ENCODE assay signal across 22 mouse cellular contexts in genomic region chr17:27781059-27781687, GRCm38 (mm10). TPM values are rescaled to one million over a fixed set of nuclear protein-coding genes. Genes with fewer than 3 reads are reported as not detected.
DNase-seq lines count a peak whose midpoint lies in the region; ATAC-seq lines count a peak whose summit lies in the region.
"Had no signal": no experiment of that assay in that cellular context is flagged by ENCODE, and none has a peak within 500 bp of the region (broad histone marks: within the 10 kb centered on the region; RNA-seq: fewer than 3 reads in every experiment).

No protein-coding gene starts in this region.

- no peaks in the 10 kb centered on the region for H3K27me3 ChIP-seq in liver, embryonic 12.5 days (replicated peaks)
- H3K27me3 ChIP-seq in liver, embryonic 15.5 days: no peaks in the 10 kb centered on the region
- no peaks in the 10 kb centered on the region for H3K27me3 ChIP-seq in forebrain, embryonic 16.5 days (replicated peaks; ENCODE audit: control insufficient read depth, insufficient read depth, low read length)
- H3K27me3 ChIP-seq: limb, embryonic 12.5 days; midbrain, embryonic 15.5 days had no signal

- peaks cover 58% of the 10 kb centered on the region for H3K4me1 ChIP-seq in liver, embryonic 12.5 days
- H3K4me1 ChIP-seq in liver, embryonic 15.5 days (replicated peaks): peaks cover 53% of the 10 kb centered on the region
- no peaks in the 10 kb centered on the region for H3K4me1 ChIP-seq in forebrain, embryonic 16.5 days (replicated peaks; ENCODE audit: control insufficient read depth, insufficient read depth, low read length)
- H3K4me1 ChIP-seq: limb, embryonic 12.5 days; midbrain, embryonic 15.5 days had no signal

- WGBS in liver, embryonic 12.5 days (ENCODE audit: insufficient replicate concordance): 63% methylated on average over 5 of the region's 5 CpGs
- 58% methylated on average over 5 of the region's 5 CpGs for WGBS in liver, embryonic 15.5 days (ENCODE audit: insufficient replicate concordance)
- WGBS in forebrain, embryonic 16.5 days: 82% methylated on average over 5 of the region's 5 CpGs

- no peaks in the 10 kb centered on the region for H3K9me3 ChIP-seq in liver, embryonic 12.5 days (replicated peaks)
- no peaks in the 10 kb centered on the region for H3K9me3 ChIP-seq in liver, embryonic 15.5 days (replicated peaks)
- no peaks in the 10 kb centered on the region for H3K9me3 ChIP-seq in forebrain, embryonic 16.5 days (ENCODE audit: control insufficient read depth, low read length)
- H3K9me3 ChIP-seq: forebrain, embryonic 10.5 days; heart, embryonic 10.5 days; limb, embryonic 12.5 days; midbrain, embryonic 15.5 days had no signal

- H3K4me2 ChIP-seq in liver, embryonic 12.5 days: no peak overlapping the region
- H3K4me2 ChIP-seq in liver, embryonic 15.5 days: no peak overlapping the region
- H3K4me2 ChIP-seq in forebrain, embryonic 16.5 days (ENCODE audit: low read length): no peak overlapping the region
- H3K4me2 ChIP-seq: hindbrain, embryonic 14.5 days; limb, embryonic 12.5 days; midbrain, embryonic 15.5 days had no signal

- ATAC-seq in liver, embryonic 12.5 days: no peak
- ATAC-seq in liver, embryonic 15.5 days (ENCODE audit: insufficient read depth): no peak
- no peak for ATAC-seq in forebrain, embryonic 16.5 days
- ATAC-seq: midbrain, embryonic 15.5 days had no signal

- H3K27ac ChIP-seq in liver, embryonic 12.5 days: peak overlapping the region; percentile 91
- peak overlapping the region; percentile 38; the same call in 1 of the 2 replicates for H3K27ac ChIP-seq in liver, embryonic 15.5 days (replicated peaks)
- no peak overlapping the region for H3K27ac ChIP-seq in forebrain, embryonic 16.5 days (ENCODE audit: low read length)
- H3K27ac ChIP-seq: forebrain, embryonic 10.5 days; heart, embryonic 10.5 days; hindbrain, embryonic 14.5 days; limb, embryonic 12.5 days; midbrain, embryonic 15.5 days had no signal

- peak; percentile 27 for DNase-seq in adrenal gland, postnatal 25 days
- no peak for DNase-seq in adrenal gland, postnatal 4 days (ENCODE audit: low spot score in 2 of 2)
- DNase-seq in liver: no peak
- no peak for DNase-seq in c-Kit-positive CD71-positive TER-119-positive erythroid progenitor cells, embryonic 14.5 days (ENCODE audit: low spot score)
- no peak for DNase-seq in right cerebral cortex, postnatal 25 days
- DNase-seq: adrenal gland, postnatal 10 days; cerebellum, adult 9-10 months; gastrocnemius, postnatal 36 days; kidney, adult 11 months; kidney, postnatal 14 days; retina, postnatal 1 day had no signal

- H3K9ac ChIP-seq in liver, embryonic 12.5 days: no peak overlapping the region
- H3K9ac ChIP-seq in liver, embryonic 15.5 days: no peak overlapping the region
- H3K9ac ChIP-seq in forebrain, embryonic 16.5 days (replicated peaks; ENCODE audit: low read depth, low read length): no peak overlapping the region
- H3K9ac ChIP-seq: hindbrain, embryonic 14.5 days; limb, embryonic 12.5 days; midbrain, embryonic 15.5 days had no signal

- peaks cover 55% of the 10 kb centered on the region for H3K36me3 ChIP-seq in liver, embryonic 12.5 days
- peaks cover 41% of the 10 kb centered on the region for H3K36me3 ChIP-seq in liver, embryonic 15.5 days (replicated peaks)
- H3K36me3 ChIP-seq in forebrain, embryonic 16.5 days (ENCODE audit: control insufficient read depth, insufficient read depth): no peaks in the 10 kb centered on the region

- no peak overlapping the region for H3K4me3 ChIP-seq in liver, embryonic 12.5 days
- no peak overlapping the region for H3K4me3 ChIP-seq in liver, embryonic 15.5 days (replicated peaks)
- H3K4me3 ChIP-seq in forebrain, embryonic 16.5 days (replicated peaks; ENCODE audit: low read length): no peak overlapping the region
- H3K4me3 ChIP-seq: forebrain, embryonic 10.5 days; heart, embryonic 10.5 days; limb, embryonic 12.5 days; midbrain, embryonic 15.5 days had no signal

RNA-seq across cellular contexts. Expression of gene D17Wsu92e, which starts 39.3 kb away (rescaled TPM):
- 170 and 180 TPM in 2 replicates for total RNA-seq in adrenal gland, postnatal 25 days (2021)
- 100 to 1,000 TPM; 127 to 130 TPM for total RNA-seq in adrenal gland, postnatal 4 days (2021)
- polyA plus RNA-seq in liver, embryonic 12.5 days (2016; fragmentation: Nextera tagmentation; extraction: Ambion mirVana): 17.1 and 19.5 TPM in 2 replicates
- 13.3 and 18.2 TPM in 2 replicates for polyA plus RNA-seq in liver, embryonic 15.5 days (2015; fragmentation: Nextera tagmentation; extraction: Ambion mirVana)
- polyA plus RNA-seq in forebrain, embryonic 16.5 days (2015; fragmentation: Nextera tagmentation; extraction: Ambion mirVana): 11.9 and 12.4 TPM in 2 replicates

RNA-seq across cellular contexts. Expression of gene Spdef, which starts 52.4 kb away (rescaled TPM):
- not detected in 2 replicates for total RNA-seq in adrenal gland, postnatal 25 days (2021)
- total RNA-seq in adrenal gland, postnatal 4 days (2021): 1 to 10 TPM; 1.2 to 1.9 TPM
- polyA plus RNA-seq in liver, embryonic 12.5 days (2016; fragmentation: Nextera tagmentation; extraction: Ambion mirVana): not detected in 2 replicates
- 0.18 TPM in 1 of 2 replicates, not detected in the other for polyA plus RNA-seq in liver, embryonic 15.5 days (2015; fragmentation: Nextera tagmentation; extraction: Ambion mirVana)
- polyA plus RNA-seq in forebrain, embryonic 16.5 days (2015; fragmentation: Nextera tagmentation; extraction: Ambion mirVana): 0.27 and 0.70 TPM in 2 replicates
- total RNA-seq: adrenal gland, postnatal 10 days; gastrocnemius, postnatal 36 days; heart, postnatal 25 days; megakaryocyte progenitor cell, adult 5-6 weeks had no signal
- polyA plus RNA-seq: C2C12 had no signal

RNA-seq across cellular contexts. Expression of gene Snrpc, which starts 56.8 kb away (rescaled TPM):
- 86.4 and 87.9 TPM in 2 replicates for total RNA-seq in adrenal gland, postnatal 25 days (2021)
- total RNA-seq in adrenal gland, postnatal 4 days (2021): 100 to 1,000 TPM; 115 to 124 TPM
- polyA plus RNA-seq in liver, embryonic 12.5 days (2016; fragmentation: Nextera tagmentation; extraction: Ambion mirVana): 200 and 212 TPM in 2 replicates
- 115 and 125 TPM in 2 replicates for polyA plus RNA-seq in liver, embryonic 15.5 days (2015; fragmentation: Nextera tagmentation; extraction: Ambion mirVana)
- 255 and 264 TPM in 2 replicates for polyA plus RNA-seq in forebrain, embryonic 16.5 days (2015; fragmentation: Nextera tagmentation; extraction: Ambion mirVana)
